Mouse (Mus musculus): ENCODE data around the gene Zfp511.
A peak's percentile ranks its signal among the peaks of the same experiment; 100 is the strongest.

The Zfp511 gene

GRCm38 (mm10) chr7:140049115-140049689, 13.0 kb downstream of the Zfp511 start:
- DNase-seq = peak in 1 of 2 experiments; percentile 15

GRCm38 (mm10) chr7:140054124-140054523, 17.9 kb downstream of the Zfp511 start:
- no peak for DNase-seq

GRCm38 (mm10) chr7:140057413-140058407, 21.5 kb downstream of the Zfp511 start:
- DNase-seq = no peak

GRCm38 (mm10) chr7:140058528-140058927, 22.3 kb downstream of the Zfp511 start:
- DNase-seq = no peak

GRCm38 (mm10) chr7:140059601-140060000, 23.4 kb downstream of the Zfp511 start:
- DNase-seq = no peak

GRCm38 (mm10) chr7:140060936-140061831, 25.0 kb downstream of the Zfp511 start:
- DNase-seq = no peak

GRCm38 (mm10) chr7:140061832-140062130, 25.6 kb downstream of the Zfp511 start:
- no peak for DNase-seq

GRCm38 (mm10) chr7:140062307-140062706, 26.1 kb downstream of the Zfp511 start:
- no peak for DNase-seq

- peak; percentile 46 to 63 for DNase-seq
These were observed 26.9 kb downstream of the Zfp511 start for GRCm38 (mm10) chr7:140063092-140063491.

- no peak for DNase-seq
These were observed 31.2 kb downstream of the Zfp511 start for GRCm38 (mm10) chr7:140067397-140067796.

- DNase-seq = no peak
These were observed 34.0 kb downstream of the Zfp511 start for GRCm38 (mm10) chr7:140070042-140070711.

- no peak for DNase-seq
These were observed 41.5 kb downstream of the Zfp511 start for GRCm38 (mm10) chr7:140077698-140078097.

- peak; percentile 47 to 51 for DNase-seq
These were observed 42.5 kb downstream of the Zfp511 start for GRCm38 (mm10) chr7:140078711-140079110.

GRCm38 (mm10) chr7:140080503-140081156, 44.4 kb downstream of the Zfp511 start:
- peak; percentile 25 to 43 for DNase-seq

- DNase-seq = no peak
These were observed 45.4 kb downstream of the Zfp511 start for GRCm38 (mm10) chr7:140081408-140082241.

GRCm38 (mm10) chr7:140082242-140082678, 46.1 kb downstream of the Zfp511 start, which contains the start of gene Caly:
Caly (minus strand) TSS chr7:140082548.
- DNase-seq = peak; percentile 21 to 45
